Mouse (Mus musculus): ENCODE measurements at regions not wholly inside any gene's neighbourhood (a gene's known extent, or its start where the extent isn't known, plus 50 kb on each side); places are given as distances from the start of the nearest gene placed in this dataset.

DNA sequence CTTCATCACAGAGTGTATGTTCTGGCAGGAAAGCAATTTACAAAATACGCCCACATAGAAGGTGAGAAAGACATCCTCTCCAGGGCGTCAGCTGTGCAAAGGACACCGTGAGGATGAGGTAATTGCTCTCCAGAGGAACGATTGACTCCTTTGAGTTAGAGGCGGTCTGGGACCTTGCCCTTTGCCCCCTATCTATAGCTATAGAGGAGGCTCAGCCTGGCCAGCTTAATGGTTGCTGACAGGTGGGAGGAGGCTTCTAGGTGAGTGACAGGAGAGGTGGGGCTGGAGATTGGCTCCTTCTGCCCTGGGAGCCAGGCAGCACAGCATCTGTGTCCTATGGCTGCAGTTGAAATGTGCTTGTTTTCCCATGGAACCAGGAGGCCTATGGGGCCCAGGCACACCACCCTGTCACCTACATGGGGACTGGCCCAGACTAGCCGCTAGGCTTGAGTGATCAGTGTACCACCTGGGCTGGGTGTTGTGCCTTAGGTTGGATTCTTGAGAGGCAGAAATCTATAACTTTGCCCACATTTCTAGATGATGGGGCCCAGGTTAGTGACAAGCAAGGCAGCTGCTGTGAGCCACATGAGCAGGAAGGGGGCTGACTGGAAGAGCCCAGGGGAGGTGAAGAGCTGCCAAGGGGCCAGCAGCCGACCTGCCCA, 113.2 kb upstream of the Eef2kmt start:
- TF ChIP-seq CTCF (IDR thresholded peaks at IDR 0.05; ENCODE audit: control insufficient read depth, insufficient read depth, insufficient read length) (no peak), MYOG (IDR thresholded peaks at IDR 0.05; ENCODE audit: control insufficient read depth, extremely low read depth, insufficient read length) (no peak), MYOD1 (IDR thresholded peaks at IDR 0.05; ENCODE audit: control insufficient read depth, insufficient read length, low read depth) (no peak), USF1 (IDR thresholded peaks at IDR 0.05; ENCODE audit: low read depth) (no peak)
